Comparison of ENCODE assay signal across 28 mouse cellular contexts in genomic region chr15:98623361-98623821, GRCm38 (mm10). TPM values are rescaled to one million over a fixed set of nuclear protein-coding genes. Genes with fewer than 3 reads are reported as not detected.
DNase-seq lines count a peak whose midpoint lies in the region; ATAC-seq and TF ChIP-seq lines count a peak whose summit lies in the region.
"Had no signal": no experiment of that assay in that cellular context is flagged by ENCODE, and none has a peak within 500 bp of the region (broad histone marks: within the 10 kb centered on the region; RNA-seq: fewer than 3 reads in every experiment).

No protein-coding gene starts in this region.

- TF ChIP-seq CTCF in thymus, adult 2 months (IDR thresholded peaks at IDR 0.05; ENCODE audit: borderline replicate concordance, control insufficient read depth, extremely low read depth, insufficient read depth, low read length, poor library complexity), result no peak
- TF ChIP-seq CTCF in MEL (IDR thresholded peaks at IDR 0.05 in 2 of 3, conservative IDR thresholded peaks at IDR 0.05 in 1 of 3; ENCODE audit: control insufficient read depth in 1 of 3, insufficient read depth in 1 of 3, low read depth in 2 of 3, low read length in 3 of 3, poor library complexity in 1 of 3, severe bottlenecking in 1 of 3), result no peak
- no peak for TF ChIP-seq CTCF in stomach, postnatal 0 days (IDR thresholded peaks at IDR 0.05; ENCODE audit: low read depth)

- no peak overlapping the region for H3K4me2 ChIP-seq in stomach, postnatal 0 days (replicated peaks; ENCODE audit: low read depth)
- H3K4me2 ChIP-seq: embryonic facial prominence, embryonic 12.5 days; heart, embryonic 11.5 days; hindbrain, embryonic 13.5 days; neural tube, embryonic 15.5 days had no signal

- peak overlapping the region; percentile 95 for H3K27ac ChIP-seq in thymus, adult 2 months (ENCODE audit: control insufficient read depth, insufficient read depth, low read length)
- no peak overlapping the region for H3K27ac ChIP-seq in MEL (ENCODE audit: control insufficient read depth, low read depth, low read length)
- no peak overlapping the region for H3K27ac ChIP-seq in stomach, postnatal 0 days (replicated peaks)
- H3K27ac ChIP-seq: embryonic facial prominence, embryonic 12.5 days; hindbrain, embryonic 13.5 days; macrophage; midbrain, embryonic 10.5 days; neural tube, embryonic 15.5 days had no signal

- H3K9ac ChIP-seq in MEL (ENCODE audit: control insufficient read depth, low read depth, low read length, poor library complexity, severe bottlenecking), result no peak overlapping the region
- H3K9ac ChIP-seq in stomach, postnatal 0 days (ENCODE audit: low read length), result no peak overlapping the region
- H3K9ac ChIP-seq: embryonic facial prominence, embryonic 12.5 days; forebrain, postnatal 0 days; hindbrain, embryonic 13.5 days; neural tube, embryonic 15.5 days had no signal

- H3K79me2 ChIP-seq in MEL (ENCODE audit: control insufficient read depth, insufficient read depth, low read length, poor library complexity), result no peaks in the 10 kb centered on the region

- ATAC-seq in stomach, postnatal 0 days (ENCODE audit: low FRiP score, low TSS enrichment), result no peak
- ATAC-seq: forebrain, postnatal 0 days had no signal

- peaks cover 30% of the 10 kb centered on the region for H3K4me1 ChIP-seq in thymus, adult 2 months (replicated peaks; ENCODE audit: control insufficient read depth, insufficient read depth, low read length)
- H3K4me1 ChIP-seq in MEL (ENCODE audit: control insufficient read depth in 1 of 2, insufficient read depth in 2 of 2, low read length in 2 of 2), result no peaks in the 10 kb centered on the region
- no peaks in the 10 kb centered on the region for H3K4me1 ChIP-seq in stomach, postnatal 0 days (replicated peaks; ENCODE audit: control insufficient read depth, insufficient read depth)

- WGBS in thymus, adult 2 months, result 31% methylated on average over 5 of the region's 5 CpGs
- WGBS in stomach, postnatal 0 days, result 56% methylated on average over 5 of the region's 5 CpGs

- TF ChIP-seq EP300 in MEL (IDR thresholded peaks at IDR 0.05; ENCODE audit: low read depth in 1 of 2, low read length in 2 of 2), result no peak
- no peak for TF ChIP-seq EP300 in stomach, postnatal 0 days (optimal IDR thresholded peaks at IDR 0.05)

- no peak for DNase-seq in thymus, adult 2 months
- no peak for DNase-seq in thymus, postnatal 10 days (ENCODE audit: low spot score in 2 of 2)
- DNase-seq in MEL (ENCODE audit: low read depth, low spot score), result no peak
- peak; percentile 71 for DNase-seq in induced T-regulatory cell, adult 2 months (ENCODE audit: low read depth)
- DNase-seq in stomach, postnatal 0 days (ENCODE audit: low spot score), result peak; percentile 12
- DNase-seq in right cerebral cortex, adult 2 months (ENCODE audit: low spot score in 2 of 2), result no peak
- no peak for DNase-seq in cerebellum, postnatal 25 days
- DNase-seq: adrenal gland, adult 8-10 months; cerebellum, adult 11-12 months; cerebellum, postnatal 14 days; forebrain, postnatal 0 days; gastrocnemius, postnatal 36 days; kidney, adult 2 months; kidney, postnatal 10 days; right cerebral cortex, adult 18-20 months; spleen, adult 18-20 months had no signal

- H3K9me3 ChIP-seq in MEL (replicated peaks; ENCODE audit: insufficient read depth, low read length), result no peaks in the 10 kb centered on the region
- no peaks in the 10 kb centered on the region for H3K9me3 ChIP-seq in stomach, postnatal 0 days (ENCODE audit: control insufficient read depth, low read length)
- H3K9me3 ChIP-seq: embryonic facial prominence, embryonic 12.5 days; hindbrain, embryonic 13.5 days; midbrain, embryonic 10.5 days; neural tube, embryonic 15.5 days had no signal

- TF ChIP-seq POLR2A in thymus, adult 2 months (IDR thresholded peaks at IDR 0.05; ENCODE audit: control insufficient read depth, extremely low read depth, insufficient read depth, low read length, poor library complexity), result no peak
- no peak for TF ChIP-seq POLR2A in MEL (IDR thresholded peaks at IDR 0.05; ENCODE audit: control insufficient read depth in 1 of 2, insufficient read depth in 1 of 2, low read depth in 1 of 2, low read length in 2 of 2, poor library complexity in 1 of 2)

- no peaks in the 10 kb centered on the region for H3K36me3 ChIP-seq in thymus, adult 2 months (ENCODE audit: control insufficient read depth, insufficient read depth, low read length)
- H3K36me3 ChIP-seq in MEL (ENCODE audit: control insufficient read depth in 1 of 2, insufficient read depth in 2 of 2, low read length in 2 of 2), result no peaks in the 10 kb centered on the region
- no peaks in the 10 kb centered on the region for H3K36me3 ChIP-seq in stomach, postnatal 0 days (ENCODE audit: control insufficient read depth, insufficient read depth, low read length)
- H3K36me3 ChIP-seq: embryonic facial prominence, embryonic 12.5 days; hindbrain, embryonic 13.5 days; midbrain, embryonic 10.5 days; neural tube, embryonic 15.5 days had no signal

- H3K27me3 ChIP-seq in thymus, adult 2 months (ENCODE audit: control insufficient read depth, insufficient read depth, low read length), result no peaks in the 10 kb centered on the region; the same call in 1 of the 2 replicates
- H3K27me3 ChIP-seq in MEL (ENCODE audit: control insufficient read depth in 1 of 2, insufficient read depth in 2 of 2, low read length in 2 of 2), result peaks cover 20 to 34% of the 10 kb centered on the region in 2 experiments
- H3K27me3 ChIP-seq in stomach, postnatal 0 days (ENCODE audit: control insufficient read depth, insufficient read depth, low read length), result no peaks in the 10 kb centered on the region

- TF ChIP-seq RAD21 in MEL (IDR thresholded peaks at IDR 0.05; ENCODE audit: low read depth, low read length), result no peak

- no peak overlapping the region for H3K4me3 ChIP-seq in thymus, adult 2 months (ENCODE audit: control insufficient read depth, insufficient read depth, low read length)
- H3K4me3 ChIP-seq in MEL (ENCODE audit: control insufficient read depth in 1 of 2, insufficient read depth in 1 of 2, low read depth in 2 of 2, low read length in 2 of 2), result no peak overlapping the region
- H3K4me3 ChIP-seq in stomach, postnatal 0 days (ENCODE audit: low read depth, low read length), result no peak overlapping the region
- H3K4me3 ChIP-seq: embryonic facial prominence, embryonic 12.5 days; hindbrain, embryonic 13.5 days; midbrain, embryonic 10.5 days; neural tube, embryonic 15.5 days had no signal

TF ChIP-seq in MEL, 35 proteins besides CTCF, POLR2A, EP300 and RAD21:
- TF ChIP-seq MXI1 (IDR thresholded peaks at IDR 0.05; ENCODE audit: low read depth, low read length) (peak; percentile 20; the same call in 1 of the 2 replicates), GABPA (IDR thresholded peaks at IDR 0.05; ENCODE audit: low read depth, low read length) (no peak)

RNA-seq across cellular contexts. Expression of gene Cacnb3, which starts 7.2 kb away (rescaled TPM):
- polyA plus RNA-seq in thymus, adult 2 months (2012; rRNA removed), result 102 and 127 TPM in 2 replicates
- total RNA-seq in MEL (2012; rRNA removed), result 1.4 TPM in 2 replicates
- polyA plus RNA-seq in MEL (2012; ENCODE audit: insufficient read depth in 1 of 2, insufficient read length in 2 of 2, low read depth in 1 of 2, low replicate concordance in 2 of 2, missing spikeins in 1 of 2), result 1 to 10 TPM in 1 of 2 experiments, not detected in 1; 8.5 TPM
- 15.1 and 17.6 TPM in 2 replicates for polyA plus RNA-seq in stomach, postnatal 0 days (2015; fragmentation: Nextera tagmentation; extraction: Ambion mirVana)

RNA-seq across cellular contexts. Expression of gene Adcy6, which starts 13.5 kb away (rescaled TPM):
- 211 and 230 TPM in 2 replicates for polyA plus RNA-seq in thymus, adult 2 months (2012; rRNA removed)
- 58.9 and 76.0 TPM in 2 replicates for total RNA-seq in MEL (2012; rRNA removed)
- 10 to 100 TPM in 1 of 2 experiments, not detected in 1; 77.3 TPM for polyA plus RNA-seq in MEL (2012; ENCODE audit: insufficient read depth in 1 of 2, insufficient read length in 2 of 2, low read depth in 1 of 2, low replicate concordance in 2 of 2, missing spikeins in 1 of 2)
- 9.0 and 9.5 TPM in 2 replicates for polyA plus RNA-seq in stomach, postnatal 0 days (2015; fragmentation: Nextera tagmentation; extraction: Ambion mirVana)

RNA-seq across cellular contexts. Expression of gene Ddx23, which starts 39.3 kb away (rescaled TPM):
- 59.7 and 65.5 TPM in 2 replicates for polyA plus RNA-seq in thymus, adult 2 months (2012; rRNA removed)
- total RNA-seq in MEL (2012; rRNA removed), result 193 and 213 TPM in 2 replicates
- 100 to 1,000 TPM; 194 to 252 TPM for polyA plus RNA-seq in MEL (2012; ENCODE audit: insufficient read depth in 1 of 2, insufficient read length in 2 of 2, low read depth in 1 of 2, low replicate concordance in 2 of 2, missing spikeins in 1 of 2)
- 8.2 and 10.3 TPM in 2 replicates for polyA plus RNA-seq in stomach, postnatal 0 days (2015; fragmentation: Nextera tagmentation; extraction: Ambion mirVana)

RNA-seq across cellular contexts. Expression of gene 4930415O20Rik, which starts 52.6 kb away (rescaled TPM):
- 0.31 TPM in 1 of 2 replicates, not detected in the other for polyA plus RNA-seq in thymus, adult 2 months (2012; rRNA removed)
- total RNA-seq in MEL (2012; rRNA removed), result 0.50 TPM in 1 of 2 replicates, not detected in the other
- under 1 TPM in 1 of 2 experiments, not detected in 1; 0.31 TPM for polyA plus RNA-seq in MEL (2012; ENCODE audit: insufficient read depth in 1 of 2, insufficient read length in 2 of 2, low read depth in 1 of 2, low replicate concordance in 2 of 2, missing spikeins in 1 of 2)
- 0.19 and 0.36 TPM in 2 replicates for polyA plus RNA-seq in stomach, postnatal 0 days (2015; fragmentation: Nextera tagmentation; extraction: Ambion mirVana)
- total RNA-seq: adrenal gland, adult 8-10 months; forebrain, postnatal 0 days; layer of hippocampus, postnatal 14 days; liver, adult 2 months had no signal
- polyA plus RNA-seq: embryonic facial prominence, embryonic 12.5 days; forebrain, embryonic 11.5 days; hindbrain, embryonic 13.5 days; liver, adult 2 months; liver, embryonic 16.5 days; lung, embryonic 16.5 days; macrophage; midbrain, embryonic 10.5 days; neural tube, embryonic 15.5 days; stomach, embryonic 14.5 days had no signal

RNA-seq across cellular contexts. Expression of gene Ccnt1, which starts 52.7 kb away (rescaled TPM):
- polyA plus RNA-seq in thymus, adult 2 months (2012; rRNA removed), result 26.8 and 32.0 TPM in 2 replicates
- 40.5 and 44.0 TPM in 2 replicates for total RNA-seq in MEL (2012; rRNA removed)
- 10 to 100 TPM; 19.5 to 63.2 TPM for polyA plus RNA-seq in MEL (2012; ENCODE audit: insufficient read depth in 1 of 2, insufficient read length in 2 of 2, low read depth in 1 of 2, low replicate concordance in 2 of 2, missing spikeins in 1 of 2)
- 20.8 and 23.9 TPM in 2 replicates for polyA plus RNA-seq in stomach, postnatal 0 days (2015; fragmentation: Nextera tagmentation; extraction: Ambion mirVana)

Comparison
In these comparisons a context has a peak if more than half of its experiments do, and no peak if none do; other contexts are left out.
1. DNase-seq: peak in induced T-regulatory cell, adult 2 months (single experiment) and stomach, postnatal 0 days (single experiment); none in thymus, adult 2 months (single experiment), thymus, postnatal 10 days (0 of 2), MEL (single experiment), right cerebral cortex, adult 2 months (0 of 2) and cerebellum, postnatal 25 days (0 of 2).